Mouse (Mus musculus): Measurements from ENCODE around the gene Slc2a5. TPM values are rescaled to one million over a fixed set of nuclear protein-coding genes. Genes with fewer than 3 reads are reported as not detected.

Gene Slc2a5
- total RNA-seq, 2 experiments from 2014 or later: 3.9 to 5.3 TPM

DNA sequence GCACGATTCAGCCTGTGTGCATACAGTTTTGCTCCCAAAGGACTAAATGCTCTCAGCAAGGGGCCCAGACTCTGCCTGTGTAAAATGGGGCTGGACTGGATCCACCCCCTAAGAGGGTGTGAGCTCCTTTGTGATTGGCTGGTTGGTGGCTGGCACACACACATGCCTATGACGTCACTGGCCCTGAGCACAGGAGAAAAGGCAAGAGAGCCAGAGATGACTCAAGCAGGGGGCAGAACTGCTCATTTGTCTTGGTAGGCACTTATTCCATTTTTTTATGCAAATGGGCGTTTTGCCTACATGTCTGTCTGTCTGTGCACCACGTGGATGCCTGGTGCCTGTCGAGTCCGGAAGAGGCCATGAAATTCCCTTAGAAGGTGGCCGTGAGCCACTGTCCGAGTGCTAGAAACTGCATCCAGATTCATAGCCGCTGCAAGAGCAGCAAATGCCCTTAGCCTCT, 19.0 kb downstream of the Slc2a5 start:
- DNase-seq (ENCODE audit: low spot score in 2 of 2): peak; percentile 49 to 59

DNA sequence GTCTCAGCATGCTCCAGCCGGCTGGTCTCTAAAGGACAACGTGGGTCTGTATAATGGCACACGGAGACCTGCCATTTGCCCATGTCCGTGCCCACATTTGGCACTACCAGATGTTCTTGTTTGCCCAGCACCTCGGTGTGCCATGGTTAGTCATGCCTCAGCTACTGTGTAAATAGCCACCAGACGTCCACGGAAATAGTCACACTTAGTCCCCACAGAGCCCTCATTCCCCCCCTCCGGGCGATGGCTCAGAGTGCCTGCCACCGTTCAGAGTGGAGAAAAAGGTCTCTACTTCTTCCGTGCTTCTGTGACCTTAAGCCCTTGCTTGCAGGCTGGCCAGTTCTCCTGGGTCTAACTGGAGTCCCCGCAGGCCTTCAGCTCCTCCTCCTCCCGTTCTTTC, 20.0 kb downstream of the Slc2a5 start:
- DNase-seq (ENCODE audit: low spot score in 2 of 2): no peak

DNA sequence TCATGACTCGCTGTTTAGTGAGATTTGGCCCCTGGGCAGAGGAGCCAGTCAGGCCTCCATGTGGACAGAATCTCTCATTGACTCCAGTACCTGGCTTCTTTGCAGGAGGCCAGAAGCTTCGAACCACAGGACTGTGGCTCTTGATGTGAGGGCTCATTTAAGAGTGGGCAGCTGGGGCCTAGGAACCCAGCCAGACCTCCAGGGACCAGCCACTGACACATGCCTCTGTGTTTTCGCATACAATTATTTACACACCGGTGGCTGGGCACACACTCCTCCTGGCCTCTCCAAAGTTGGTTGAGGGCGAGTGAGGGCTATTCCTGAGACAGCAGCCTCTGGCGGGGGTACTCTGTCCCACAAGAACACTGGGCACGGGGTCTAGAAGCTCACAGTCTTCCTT, 21.3 kb downstream of the Slc2a5 start:
- DNase-seq (ENCODE audit: low spot score in 2 of 2): no peak

DNA sequence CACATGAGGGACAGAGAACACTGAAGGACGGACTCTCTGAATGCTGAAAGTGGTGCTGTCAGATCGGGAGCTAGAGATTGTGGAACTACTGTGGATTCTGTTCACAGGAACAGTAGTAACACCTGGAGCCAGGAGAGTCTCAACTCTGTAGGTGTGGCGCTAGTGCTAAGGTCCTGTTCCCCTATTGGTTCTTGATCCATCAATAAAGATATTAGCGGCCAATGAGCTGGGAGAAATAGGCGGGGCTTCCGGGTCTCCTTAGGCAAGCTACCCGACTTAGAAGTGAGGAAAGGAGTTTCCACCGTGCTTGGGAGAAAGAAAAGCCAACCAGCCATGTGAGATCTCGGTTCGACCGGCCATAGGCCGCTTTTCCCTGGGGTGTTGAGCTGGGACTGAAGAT, 25.2 kb downstream of the Slc2a5 start:
- DNase-seq (ENCODE audit: low spot score in 2 of 2): no peak

DNA sequence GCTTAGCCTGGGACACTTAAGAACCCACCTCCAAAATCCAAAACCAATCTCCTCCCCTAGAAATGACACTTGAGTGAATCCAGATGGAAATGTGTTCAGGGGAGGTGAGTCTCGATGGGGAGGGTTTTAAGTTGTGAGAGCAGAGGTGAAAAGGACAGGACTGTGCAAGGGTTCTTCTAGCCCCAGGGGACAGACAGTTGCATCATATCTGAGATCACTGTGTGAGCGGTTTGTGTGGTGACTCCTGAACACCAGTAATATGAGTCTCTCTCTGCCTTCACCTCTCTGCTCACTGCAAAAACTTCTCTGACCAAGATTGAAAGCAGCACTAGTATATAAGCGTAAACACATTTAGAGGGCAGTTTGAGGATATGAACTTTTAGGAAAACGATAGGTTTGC, 27.2 kb downstream of the Slc2a5 start:
- DNase-seq (ENCODE audit: low spot score in 2 of 2): no peak

DNA sequence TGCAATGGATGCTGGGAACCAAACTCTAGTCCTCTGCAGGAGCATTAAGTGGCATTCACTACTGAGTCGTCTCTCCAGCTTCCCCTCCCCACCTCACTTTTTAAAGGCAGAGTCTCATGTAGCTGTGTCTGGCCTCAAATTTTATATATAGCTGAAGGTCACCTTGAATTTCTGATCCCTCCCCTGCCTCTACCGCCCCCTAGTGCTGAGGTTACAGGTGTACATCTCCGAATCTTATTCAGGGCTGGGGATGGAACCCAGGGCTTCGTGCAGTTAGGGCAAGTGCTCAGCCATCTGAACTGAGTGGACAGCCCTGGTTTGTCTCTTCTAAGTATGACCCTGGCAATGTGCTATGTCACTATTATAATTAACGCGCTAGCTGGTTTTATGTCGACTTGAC, 32.0 kb downstream of the Slc2a5 start:
- no peak for DNase-seq (ENCODE audit: low spot score in 2 of 2)

DNA sequence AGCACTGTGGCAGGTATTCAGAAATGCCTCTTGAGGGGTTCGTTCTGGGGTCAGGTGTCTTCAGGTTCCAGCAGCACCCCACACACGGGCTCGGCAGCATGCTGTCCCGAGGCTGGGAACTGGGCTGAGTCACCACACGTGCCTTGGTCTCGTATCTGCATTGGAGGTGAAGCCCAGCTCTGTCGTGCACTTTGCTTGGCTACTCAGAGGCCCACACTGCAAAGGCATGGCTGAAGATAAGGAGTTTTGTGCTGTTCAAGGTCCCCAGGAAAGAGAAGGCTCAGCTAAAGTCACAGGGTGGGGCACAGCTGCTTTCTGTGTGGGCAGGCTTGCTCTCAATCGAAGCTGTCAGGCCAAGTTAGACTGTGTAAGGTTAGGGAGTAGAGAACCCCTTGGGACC, 33.4 kb downstream of the Slc2a5 start:
- DNase-seq (ENCODE audit: low spot score in 2 of 2): no peak

DNA sequence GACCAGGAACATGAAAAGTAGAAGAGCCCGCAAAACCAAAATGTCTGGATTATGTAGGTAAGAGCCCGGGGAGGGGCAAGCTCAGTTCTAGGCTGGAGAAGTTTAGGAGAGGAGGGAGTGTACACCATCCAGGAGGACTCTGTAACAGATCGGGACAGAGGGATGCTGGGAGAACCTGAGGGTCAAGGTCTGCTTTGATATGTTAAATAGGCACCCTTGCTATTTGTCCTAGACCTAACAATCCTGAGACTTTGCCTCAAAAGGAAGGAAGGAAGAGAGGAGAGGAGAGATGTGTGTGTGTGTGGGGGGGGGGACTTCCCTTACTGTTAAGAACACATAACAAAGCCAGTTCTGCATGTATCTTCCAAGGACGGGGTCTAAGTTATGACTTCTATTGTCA, 36.2 kb downstream of the Slc2a5 start:
- no peak for DNase-seq (ENCODE audit: low spot score in 2 of 2)

DNA sequence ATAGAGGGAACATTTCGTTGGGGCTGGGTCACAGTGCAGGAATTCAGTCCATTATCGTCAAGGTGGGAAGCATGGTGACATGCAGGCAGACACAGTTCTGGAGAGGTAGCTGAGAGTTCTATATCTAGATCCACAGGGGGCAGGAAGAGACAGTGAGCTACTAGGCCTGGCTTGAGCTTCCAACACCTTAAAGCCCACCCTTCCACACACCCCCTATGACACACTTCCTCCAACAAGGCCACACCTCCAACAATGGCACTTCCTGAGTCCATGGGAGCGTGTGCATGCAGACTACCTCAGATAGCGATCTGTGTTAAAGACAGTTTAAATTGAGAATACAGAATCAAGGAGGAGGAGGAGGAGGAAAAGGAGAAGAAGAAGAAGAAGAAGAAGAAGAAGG, 36.6 kb downstream of the Slc2a5 start:
- DNase-seq (ENCODE audit: low spot score in 2 of 2): no peak

DNA sequence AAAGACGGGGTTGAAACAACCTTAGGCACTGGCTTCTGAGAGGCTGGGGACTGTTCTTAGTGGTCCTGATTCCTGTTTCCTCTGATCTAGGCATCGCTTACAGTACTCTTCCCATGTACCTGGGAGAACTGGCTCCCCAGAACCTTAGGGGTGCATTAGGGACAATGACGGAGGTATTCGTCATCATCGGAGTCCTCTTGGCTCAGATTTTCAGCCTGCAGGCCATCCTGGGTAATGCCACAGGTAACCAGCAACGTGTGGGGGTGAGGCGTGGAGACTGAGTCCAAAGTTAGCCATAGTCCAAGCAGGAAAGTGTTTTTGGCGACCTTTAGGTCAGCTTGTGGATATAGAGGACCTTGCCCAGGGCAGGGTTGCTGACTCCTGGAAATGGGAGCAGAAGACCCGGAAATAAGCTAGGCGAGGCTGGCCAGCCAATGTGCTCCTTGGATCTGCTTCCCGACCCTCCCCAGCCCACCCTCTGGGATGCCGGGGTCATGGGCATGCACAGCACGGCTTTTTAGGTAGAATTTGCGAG, 38.3 kb downstream of the Slc2a5 start:
- no peak for DNase-seq (ENCODE audit: low spot score in 2 of 2)

DNA sequence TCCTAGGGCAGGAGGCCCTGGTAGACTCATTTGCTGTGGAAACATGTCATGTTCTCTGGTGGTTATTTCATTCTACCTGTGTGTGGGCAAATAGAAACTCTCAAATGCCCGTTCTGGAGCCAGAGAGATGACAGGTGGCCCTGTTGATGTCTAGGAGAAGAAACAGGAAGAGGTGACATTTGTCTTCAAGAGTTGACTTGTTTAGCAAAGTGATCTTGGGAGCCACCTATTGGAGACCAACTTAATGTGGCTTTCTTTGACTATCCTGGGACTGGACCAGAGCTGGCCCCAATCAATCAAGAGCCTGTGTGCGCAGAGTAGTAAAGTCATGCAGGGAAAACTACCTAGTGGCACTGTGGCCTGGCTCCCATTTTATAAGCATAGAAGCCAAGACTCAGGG, 40.4 kb downstream of the Slc2a5 start:
- DNase-seq (ENCODE audit: low spot score in 2 of 2): no peak

DNA sequence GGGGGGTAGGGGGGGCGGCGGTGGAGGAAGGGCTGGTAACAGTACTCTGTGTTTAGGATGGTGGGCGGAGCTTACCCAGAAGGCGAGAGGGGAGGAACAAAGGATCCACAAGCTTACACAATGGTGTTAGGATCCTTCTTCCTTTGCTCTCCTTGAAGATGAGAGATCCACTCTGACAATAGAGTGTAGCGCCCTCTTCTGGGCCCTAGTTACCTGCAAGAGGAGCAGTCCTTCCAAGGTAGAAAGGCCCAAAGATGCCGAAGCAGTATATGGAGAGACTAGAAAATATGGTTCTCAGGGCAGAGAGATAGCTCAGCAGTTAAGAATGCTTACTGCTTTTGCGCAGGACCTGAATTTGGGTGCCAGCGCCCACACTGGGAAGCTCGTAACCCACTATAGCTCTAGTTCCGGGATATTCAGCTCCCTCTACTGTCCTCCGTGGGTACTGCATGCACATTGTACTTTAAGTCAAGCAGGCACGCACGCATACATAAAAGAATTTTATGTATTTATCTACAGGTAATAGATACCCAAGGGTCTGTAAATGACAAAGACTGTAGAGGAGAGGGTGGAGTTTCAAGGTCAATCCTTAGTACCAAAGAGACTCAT, 43.6 kb downstream of the Slc2a5 start:
- DNase-seq (ENCODE audit: low spot score in 2 of 2): no peak

DNA sequence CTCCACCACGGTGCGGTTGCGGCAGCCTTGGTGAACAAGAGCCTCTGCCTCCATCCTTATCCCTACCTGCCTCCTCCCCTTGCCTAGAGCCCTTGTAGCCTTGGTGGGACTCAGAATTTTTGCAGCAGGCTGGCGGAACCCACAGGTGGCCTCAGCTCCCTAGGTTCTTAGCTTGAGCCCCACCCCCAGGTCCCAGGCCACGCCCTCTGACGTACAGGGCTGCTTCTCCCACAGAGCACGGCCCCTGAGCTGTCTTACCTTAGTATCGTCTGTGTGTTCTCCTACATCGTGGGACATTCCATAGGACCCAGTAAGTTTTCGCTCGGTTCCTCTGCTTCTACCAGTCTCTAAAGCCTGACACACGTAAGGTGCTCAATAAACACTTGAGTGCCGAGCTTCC, 45.8 kb downstream of the Slc2a5 start:
- DNase-seq (ENCODE audit: low spot score in 2 of 2): no peak

DNA sequence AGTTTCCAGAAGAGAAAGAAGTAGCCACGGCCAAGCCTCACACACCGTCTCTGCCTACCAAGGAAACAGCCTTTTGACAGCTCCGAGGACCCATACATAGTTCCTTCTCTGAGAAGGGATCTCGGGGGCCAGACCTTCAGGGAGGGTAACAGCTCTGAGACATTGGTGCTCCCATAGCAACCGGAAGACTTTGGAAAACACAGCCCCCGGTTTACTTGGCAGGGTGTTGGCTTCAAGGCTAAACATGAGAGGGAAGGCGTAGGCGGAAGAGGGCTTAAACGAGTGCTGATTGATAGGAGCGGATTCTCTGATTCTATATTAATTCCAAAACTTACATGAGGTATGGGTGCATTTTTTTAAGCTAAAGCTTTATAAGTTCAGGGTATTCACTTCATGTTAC, 49.3 kb downstream of the Slc2a5 start:
- no peak for DNase-seq (ENCODE audit: low spot score in 2 of 2)

DNA sequence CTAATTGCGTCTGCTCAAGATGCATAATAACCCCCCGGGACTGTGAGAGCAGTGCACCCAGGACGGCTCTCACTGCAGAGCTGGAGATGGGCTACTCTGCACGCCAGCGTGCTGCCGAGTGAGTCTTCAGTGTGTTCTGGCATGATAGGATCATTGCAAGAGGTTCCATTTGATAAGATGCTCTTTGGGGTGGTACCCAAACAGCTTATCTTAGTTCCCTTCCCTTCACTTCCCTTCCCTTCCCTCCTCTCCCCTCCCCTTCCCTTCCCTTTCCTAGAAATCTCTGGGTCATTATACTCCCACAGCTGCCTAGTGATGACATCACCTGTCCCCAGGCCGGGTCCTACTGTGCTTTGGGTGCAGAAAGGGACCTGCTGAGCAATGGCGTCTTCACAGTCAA, 53.0 kb downstream of the Slc2a5 start:
- DNase-seq (ENCODE audit: low spot score in 2 of 2): no peak

DNA sequence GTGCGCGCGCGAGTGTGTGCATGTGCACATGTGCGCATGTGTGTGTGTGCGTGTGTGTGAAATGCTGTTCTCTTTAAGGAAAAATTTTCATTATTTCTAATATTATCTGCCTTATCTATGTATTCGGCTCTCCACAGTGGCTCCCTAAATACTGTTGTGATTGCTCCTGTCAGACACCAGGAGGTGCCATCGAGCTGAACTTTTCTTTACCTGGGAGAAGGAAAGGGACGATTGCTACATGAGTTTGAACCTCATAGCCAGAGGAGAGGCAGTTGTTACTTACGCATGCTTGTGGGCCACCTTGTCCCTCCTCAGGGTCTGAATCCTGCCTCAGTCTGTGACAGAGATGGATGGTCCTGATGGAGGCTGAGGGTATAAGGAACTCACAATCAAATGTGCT, 54.2 kb downstream of the Slc2a5 start:
- DNase-seq (ENCODE audit: low spot score in 2 of 2): peak; percentile 67 to 70

DNA sequence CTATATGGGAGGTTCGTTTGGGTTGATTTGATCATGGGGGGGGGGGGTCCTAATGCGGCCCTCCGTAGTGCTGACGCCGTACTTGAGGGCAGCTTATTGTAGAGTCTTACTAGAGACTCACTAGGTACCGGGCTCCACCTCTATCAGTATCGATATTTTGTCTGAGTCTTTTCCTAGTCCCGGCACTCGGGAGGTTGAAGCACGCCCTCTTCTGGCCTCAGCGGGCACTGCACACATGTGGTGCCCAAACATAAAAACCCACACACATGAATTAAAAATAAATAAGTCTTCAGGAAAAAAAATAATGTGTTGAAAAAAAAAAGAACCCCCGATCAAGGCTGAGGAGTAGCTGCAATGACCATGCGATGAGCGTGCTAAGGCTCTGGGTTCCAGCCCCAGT, 54.9 kb downstream of the Slc2a5 start:
- no peak for DNase-seq (ENCODE audit: low spot score in 2 of 2)

DNA sequence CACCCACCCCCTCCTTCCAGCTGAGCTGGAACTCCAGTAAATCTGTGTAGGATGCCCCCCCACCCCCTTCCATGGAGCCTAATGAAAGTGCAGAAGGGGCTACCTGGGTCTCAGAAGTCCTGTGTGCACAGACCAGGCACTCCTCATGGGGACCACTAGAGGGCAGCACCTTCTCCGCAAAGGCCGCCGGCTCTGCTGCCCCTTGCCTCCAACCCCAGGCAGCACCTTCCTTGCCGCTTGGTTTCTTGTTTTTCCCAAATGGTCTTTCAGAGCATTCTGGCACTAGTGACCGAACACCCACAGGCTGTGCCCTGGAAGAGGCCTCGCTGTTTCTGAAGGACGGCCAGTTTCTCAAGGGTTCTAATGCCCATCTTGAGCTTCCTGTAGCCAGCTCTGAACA, 57.5 kb downstream of the Slc2a5 start:
- peak; percentile 24 to 47 for DNase-seq (ENCODE audit: low spot score in 2 of 2)

DNA sequence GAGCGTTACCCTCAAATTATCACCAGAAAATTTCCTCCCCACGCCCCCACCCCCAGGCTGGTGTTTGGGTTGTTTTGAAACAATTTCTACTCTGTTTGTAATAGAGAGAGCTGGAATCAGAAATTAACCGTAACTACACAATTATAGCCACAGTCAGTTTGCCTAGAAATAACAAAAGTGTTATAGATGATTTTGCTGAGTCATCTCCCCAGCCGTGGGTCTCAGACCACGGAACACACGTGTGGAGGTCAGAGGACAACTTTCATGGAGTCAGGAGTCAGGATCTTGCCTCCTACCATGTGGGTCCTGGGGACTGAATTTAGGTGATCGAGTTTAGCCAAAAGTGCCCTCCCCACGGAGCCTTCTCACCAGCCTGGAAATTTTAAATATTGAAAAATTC, 58.0 kb downstream of the Slc2a5 start:
- DNase-seq (ENCODE audit: low spot score in 2 of 2): no peak

DNA sequence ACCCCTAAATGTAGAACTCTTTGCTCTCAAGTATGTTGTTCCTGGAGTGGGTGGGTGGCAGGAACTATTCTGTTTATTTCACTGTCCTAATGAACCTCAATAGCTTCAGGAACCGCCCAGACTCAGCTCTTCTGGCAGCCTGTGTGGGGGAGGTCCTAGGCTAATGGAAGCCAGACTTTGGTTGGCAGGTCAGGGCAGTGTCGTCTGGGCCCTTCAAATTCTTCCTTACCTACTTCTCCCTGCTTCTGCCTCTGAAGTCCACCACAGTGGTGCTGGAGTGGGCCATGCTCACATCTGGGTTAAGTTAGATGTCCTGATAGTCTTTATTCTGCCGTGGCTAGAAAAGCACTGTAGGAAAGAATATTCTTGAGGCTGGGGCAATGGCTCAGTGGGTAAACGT, 59.0 kb downstream of the Slc2a5 start:
- DNase-seq (ENCODE audit: low spot score in 2 of 2): no peak

DNA sequence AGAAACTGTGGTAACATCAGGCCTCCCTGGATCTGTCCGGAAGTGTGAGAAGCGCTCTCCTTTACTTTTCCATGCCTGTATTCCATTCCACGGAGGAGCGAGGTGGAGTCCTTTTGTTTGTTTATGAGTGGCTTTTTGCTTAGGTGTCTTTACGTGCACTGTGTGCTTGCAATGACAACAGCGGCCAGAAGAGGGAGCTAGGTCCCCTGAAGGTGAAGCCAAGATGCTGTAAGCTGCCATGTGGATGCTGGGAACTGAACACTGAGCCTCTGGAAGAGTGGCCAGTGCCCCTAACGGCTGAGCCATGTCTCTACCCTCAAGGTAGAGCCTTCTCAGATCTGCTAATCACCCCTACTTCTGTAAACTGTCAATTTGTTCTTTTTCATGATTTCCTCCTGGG, 62.2 kb downstream of the Slc2a5 start:
- no peak for DNase-seq (ENCODE audit: low spot score in 2 of 2)

DNA sequence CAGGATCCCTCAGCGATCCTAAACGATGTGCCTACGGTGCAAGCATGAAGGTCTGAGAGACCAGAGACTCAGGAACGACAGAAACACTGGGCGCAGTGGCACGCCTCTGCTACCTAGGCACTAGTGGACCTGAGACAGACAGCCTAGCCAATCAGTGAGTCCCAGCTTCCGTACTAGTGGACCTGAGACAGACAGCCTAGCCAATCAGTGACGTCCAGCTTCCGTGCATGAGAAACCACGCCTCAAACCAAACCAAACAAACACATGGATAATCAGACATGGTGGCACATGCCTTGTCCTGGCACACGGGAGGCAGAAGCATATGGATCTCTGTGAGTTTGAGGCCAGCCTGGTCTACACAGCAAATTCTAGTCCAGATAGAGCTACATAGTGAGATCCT, 69.2 kb downstream of the Slc2a5 start:
- no peak for DNase-seq (ENCODE audit: low spot score in 2 of 2)

DNA sequence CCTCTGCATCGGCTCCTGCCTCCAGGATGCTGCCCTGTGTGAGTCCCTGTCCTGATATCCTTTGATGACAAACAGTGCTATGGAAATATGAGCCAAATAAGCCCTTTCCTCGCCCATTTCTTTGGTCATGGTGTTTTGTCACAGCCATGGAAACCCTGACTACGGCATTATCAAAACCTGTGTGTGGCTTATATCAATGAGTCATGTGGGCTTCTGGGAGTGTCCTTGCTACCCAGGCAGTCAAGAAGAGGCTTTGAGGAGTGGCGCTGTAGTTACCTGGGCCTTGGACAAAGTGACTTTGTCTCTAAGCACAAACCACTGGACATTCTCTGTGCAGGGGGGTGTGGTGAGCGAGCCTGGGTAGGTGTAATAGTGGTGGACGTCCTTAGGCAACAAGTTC, 73.1 kb downstream of the Slc2a5 start:
- no peak for DNase-seq (ENCODE audit: low spot score in 2 of 2)

Measured in layer of hippocampus, postnatal 10 days (tissue).